Mouse (Mus musculus): ENCODE data around the gene Cxcl14.

Cxcl14 gene

GRCm38 (mm10) chr13:56295943-56296658, at the start of gene Cxcl14:
Gene Cxcl14, minus strand, starts transcription at chr13:56296551.
- no peak for DNase-seq (ENCODE audit: low read depth, low spot score)

- no peak for DNase-seq (ENCODE audit: low read depth, low spot score)
Measured at GRCm38 (mm10) chr13:56344355-56344754, 48.0 kb upstream of the Cxcl14 start.

- DNase-seq (ENCODE audit: low read depth, low spot score) = no peak
Measured at GRCm38 (mm10) chr13:56342491-56342890, 46.1 kb upstream of the Cxcl14 start.

GRCm38 (mm10) chr13:56340513-56340912, 44.2 kb upstream of the Cxcl14 start:
- no peak for DNase-seq (ENCODE audit: low read depth, low spot score)

- DNase-seq (ENCODE audit: low read depth, low spot score) = no peak
Measured at GRCm38 (mm10) chr13:56339816-56340215, 43.5 kb upstream of the Cxcl14 start.

GRCm38 (mm10) chr13:56336982-56337381, 40.6 kb upstream of the Cxcl14 start:
- DNase-seq (ENCODE audit: low read depth, low spot score) = no peak

GRCm38 (mm10) chr13:56334802-56335690, 38.7 kb upstream of the Cxcl14 start:
- no peak for DNase-seq (ENCODE audit: low read depth, low spot score)

GRCm38 (mm10) chr13:56334236-56334635, 37.9 kb upstream of the Cxcl14 start:
- DNase-seq (ENCODE audit: low read depth, low spot score) = no peak

GRCm38 (mm10) chr13:56332356-56332755, 36.0 kb upstream of the Cxcl14 start:
- DNase-seq (ENCODE audit: low read depth, low spot score) = no peak

- DNase-seq (ENCODE audit: low read depth, low spot score) = no peak
Measured at GRCm38 (mm10) chr13:56330603-56331455, 34.5 kb upstream of the Cxcl14 start.

GRCm38 (mm10) chr13:56329769-56330168, 33.4 kb upstream of the Cxcl14 start:
- no peak for DNase-seq (ENCODE audit: low read depth, low spot score)

GRCm38 (mm10) chr13:56329165-56329564, 32.8 kb upstream of the Cxcl14 start:
- DNase-seq (ENCODE audit: low read depth, low spot score) = peak; percentile 67

GRCm38 (mm10) chr13:56327779-56328178, 31.4 kb upstream of the Cxcl14 start:
- peak; percentile 65 for DNase-seq (ENCODE audit: low read depth, low spot score)

- DNase-seq (ENCODE audit: low read depth, low spot score) = no peak
Measured at GRCm38 (mm10) chr13:56321635-56322034, 25.3 kb upstream of the Cxcl14 start.

GRCm38 (mm10) chr13:56316930-56317329, 20.6 kb upstream of the Cxcl14 start:
- DNase-seq (ENCODE audit: low read depth, low spot score) = no peak

- peak; percentile 60 for DNase-seq (ENCODE audit: low read depth, low spot score)
Measured at GRCm38 (mm10) chr13:56315201-56315600, 18.9 kb upstream of the Cxcl14 start.

- no peak for DNase-seq (ENCODE audit: low read depth, low spot score)
Measured at GRCm38 (mm10) chr13:56305058-56305457, 8.7 kb upstream of the Cxcl14 start.

GRCm38 (mm10) chr13:56304453-56304852, 8.1 kb upstream of the Cxcl14 start:
- DNase-seq (ENCODE audit: low read depth, low spot score) = peak; percentile 61

- no peak for DNase-seq (ENCODE audit: low read depth, low spot score)
Measured at GRCm38 (mm10) chr13:56299336-56299735, 3.0 kb upstream of the Cxcl14 start.

GRCm38 (mm10) chr13:56296659-56297020, 289 bp upstream of the Cxcl14 start:
- no peak for DNase-seq (ENCODE audit: low read depth, low spot score)

GRCm38 (mm10) chr13:56295586-56295942, 787 bp downstream of the Cxcl14 start:
- no peak for DNase-seq (ENCODE audit: low read depth, low spot score)

- DNase-seq (ENCODE audit: low read depth, low spot score) = no peak
Measured at GRCm38 (mm10) chr13:56294908-56295307, 1.4 kb downstream of the Cxcl14 start.
